Mouse (Mus musculus): ENCODE measurements around the gene Tmbim1.
"Not testable (repeated sequence)": the region's sequence is repeated elsewhere in the genome, so short reads cannot be mapped to it uniquely, and the experiment has no call there.

Tmbim1 gene

GRCm38 (mm10) chr1:74329899-74330431 is 24.5 kb upstream of the Tmbim1 start:
- no peak for DNase-seq (ENCODE audit: low read depth, low spot score)

GRCm38 (mm10) chr1:74326916-74327315 is 21.5 kb upstream of the Tmbim1 start:
- DNase-seq (ENCODE audit: low read depth, low spot score) = not testable (repeated sequence)

GRCm38 (mm10) chr1:74321396-74321795 is 16.0 kb upstream of the Tmbim1 start:
- no peak for DNase-seq (ENCODE audit: low read depth, low spot score)

GRCm38 (mm10) chr1:74318711-74319110 is 13.3 kb upstream of the Tmbim1 start:
- no peak for DNase-seq (ENCODE audit: low read depth, low spot score)

GRCm38 (mm10) chr1:74316114-74316827 is 10.8 kb upstream of the Tmbim1 start:
- no peak for DNase-seq (ENCODE audit: low read depth, low spot score)

GRCm38 (mm10) chr1:74314796-74315195 is 9.4 kb upstream of the Tmbim1 start:
- no peak for DNase-seq (ENCODE audit: low read depth, low spot score)

GRCm38 (mm10) chr1:74313049-74313692 is 7.7 kb upstream of the Tmbim1 start:
- DNase-seq (ENCODE audit: low read depth, low spot score) = peak; percentile 69

- no peak for DNase-seq (ENCODE audit: low read depth, low spot score)
Measured at GRCm38 (mm10) chr1:74309767-74310166, 4.3 kb upstream of the Tmbim1 start.

GRCm38 (mm10) chr1:74308001-74308964 is 2.9 kb upstream of the Tmbim1 start:
- no peak for DNase-seq (ENCODE audit: low read depth, low spot score)

- no peak for DNase-seq (ENCODE audit: low read depth, low spot score)
Measured at GRCm38 (mm10) chr1:74307146-74307545, 1.7 kb upstream of the Tmbim1 start.

GRCm38 (mm10) chr1:74304946-74305345 is 476 bp downstream of the Tmbim1 start:
- no peak for DNase-seq (ENCODE audit: low read depth, low spot score)

- no peak for DNase-seq (ENCODE audit: low read depth, low spot score)
Measured at GRCm38 (mm10) chr1:74304339-74304790, 1.1 kb downstream of the Tmbim1 start.

- DNase-seq (ENCODE audit: low read depth, low spot score) = no peak
Measured at GRCm38 (mm10) chr1:74303509-74304338, 1.7 kb downstream of the Tmbim1 start.

- no peak for DNase-seq (ENCODE audit: low read depth, low spot score)
Measured at GRCm38 (mm10) chr1:74302835-74303234, 2.6 kb downstream of the Tmbim1 start.

GRCm38 (mm10) chr1:74302229-74302628 is 3.2 kb downstream of the Tmbim1 start:
- DNase-seq (ENCODE audit: low read depth, low spot score) = no peak

- no peak for DNase-seq (ENCODE audit: low read depth, low spot score)
Measured at GRCm38 (mm10) chr1:74300347-74301110, 4.9 kb downstream of the Tmbim1 start.

GRCm38 (mm10) chr1:74298996-74299395 is 6.4 kb downstream of the Tmbim1 start:
- DNase-seq (ENCODE audit: low read depth, low spot score) = no peak

- DNase-seq (ENCODE audit: low read depth, low spot score) = no peak
Measured at GRCm38 (mm10) chr1:74298157-74298750, 7.2 kb downstream of the Tmbim1 start.

- no peak for DNase-seq (ENCODE audit: low read depth, low spot score)
Measured at GRCm38 (mm10) chr1:74297269-74297668, 8.2 kb downstream of the Tmbim1 start.

GRCm38 (mm10) chr1:74296477-74296876 is 8.9 kb downstream of the Tmbim1 start:
- DNase-seq (ENCODE audit: low read depth, low spot score) = no peak

Measured in retina, postnatal 7 days (tissue).